Mouse (Mus musculus): ENCODE measurements around the gene Ttc7b. TPM values are rescaled to one million over a fixed set of nuclear protein-coding genes. Genes with fewer than 3 reads are reported as not detected.

Ttc7b gene
- total RNA-seq, 2 experiments from 2014 or later, result 138 to 139 TPM

DNA sequence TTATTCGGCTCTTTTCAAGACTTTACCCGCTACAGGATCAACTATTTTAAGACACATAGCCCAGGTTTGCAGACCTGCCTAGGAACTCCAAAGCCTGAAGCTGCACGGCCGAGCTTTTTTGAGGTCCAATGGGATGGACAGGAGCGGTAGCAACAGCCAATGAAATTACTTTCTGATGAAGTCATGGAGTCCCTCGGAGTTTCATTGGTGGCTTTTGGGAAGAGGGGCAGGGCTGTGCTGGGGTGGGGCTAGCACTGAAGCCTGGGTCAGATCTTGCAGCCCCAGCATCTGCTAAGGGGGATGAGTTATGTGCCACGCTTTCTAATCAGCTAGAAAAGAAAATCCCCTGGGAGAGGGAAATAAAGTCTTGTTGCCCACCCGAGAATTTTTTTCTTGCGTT lies 7.1 kb upstream of the Ttc7b start:
- peak in 1 of 2 experiments; percentile 67 for DNase-seq
- intact Hi-C loops (cut with DNase I), result no loop called here

DNA sequence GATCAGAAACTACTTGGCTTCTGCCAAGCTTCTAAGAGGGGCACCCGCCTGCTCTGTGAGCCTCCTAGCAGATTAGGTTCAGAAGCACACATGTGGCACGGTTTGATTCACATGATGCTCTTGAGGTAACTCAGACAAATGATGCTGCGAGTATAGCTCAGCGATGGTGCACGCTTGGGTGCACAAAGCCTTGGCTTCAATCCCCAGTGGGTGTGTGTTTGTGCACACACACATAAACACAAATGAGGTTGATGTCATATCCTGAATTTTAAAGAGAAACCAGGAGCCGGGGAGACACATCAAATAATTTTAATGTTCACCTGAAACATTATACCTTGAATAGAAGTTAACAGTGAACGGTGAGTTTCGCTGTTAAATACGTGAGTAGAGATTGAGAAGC lies 6.6 kb upstream of the Ttc7b start:
- DNase-seq, result no peak
- intact Hi-C loops (cut with DNase I), result no loop called here

DNA sequence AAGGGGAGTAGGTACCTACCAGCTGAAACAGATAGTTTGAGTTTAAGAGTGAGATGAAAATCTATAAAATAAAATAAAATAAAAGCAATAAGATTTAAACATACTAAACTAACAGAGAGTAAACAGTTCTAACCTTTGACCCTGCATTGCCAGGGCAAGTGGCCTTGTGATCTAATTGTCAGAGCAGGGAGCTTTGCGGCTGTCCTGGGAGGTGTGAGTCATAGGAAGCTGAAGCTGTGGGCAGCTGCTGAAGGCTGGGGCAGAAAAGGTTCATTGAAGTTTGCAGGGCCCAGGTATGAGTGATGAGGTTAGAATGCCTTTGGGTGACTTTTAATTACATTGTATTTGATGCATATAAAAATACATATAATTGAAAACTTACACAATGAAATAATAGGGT lies 5.3 kb upstream of the Ttc7b start:
- intact Hi-C loops (cut with DNase I), result no loop called here
- no peak for DNase-seq

DNA sequence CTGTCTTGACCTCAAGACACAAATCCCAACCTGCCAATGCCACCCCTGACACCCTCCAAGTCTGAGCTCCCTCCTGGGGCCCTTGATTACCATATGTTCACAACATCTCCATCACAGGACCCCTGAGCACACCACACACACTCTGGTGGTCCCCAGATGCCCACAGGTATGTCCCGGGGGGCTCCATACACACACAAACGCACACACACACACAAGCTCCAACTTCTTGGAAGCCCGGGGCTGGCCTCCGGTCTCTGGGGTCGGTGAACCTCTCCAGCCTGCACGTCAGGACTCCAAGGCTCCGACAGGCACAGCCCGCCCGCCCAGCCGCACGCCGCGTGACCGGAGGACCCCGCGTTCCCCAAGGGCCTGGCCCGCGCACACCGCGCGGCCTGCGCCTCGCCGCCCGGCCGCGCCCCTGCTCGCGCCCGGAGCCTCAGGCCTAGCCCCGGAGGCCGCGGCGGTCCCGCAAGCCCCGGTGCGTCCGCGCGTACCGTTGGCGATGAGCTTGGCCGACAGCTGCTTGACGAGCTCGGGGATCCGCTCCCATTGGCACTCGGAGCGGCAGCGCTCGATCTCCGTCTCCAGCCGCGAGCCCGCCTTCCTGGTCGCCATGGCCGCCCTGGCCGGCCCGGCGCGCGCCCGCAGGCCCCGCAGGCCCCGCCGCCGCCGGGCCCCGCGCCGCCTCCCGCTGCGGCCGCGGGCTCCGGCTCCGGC lies 391 bp downstream of the Ttc7b start:
- intact Hi-C loops (cut with DNase I), result no loop called here
- peak; percentile 45 to 61 for DNase-seq

DNA sequence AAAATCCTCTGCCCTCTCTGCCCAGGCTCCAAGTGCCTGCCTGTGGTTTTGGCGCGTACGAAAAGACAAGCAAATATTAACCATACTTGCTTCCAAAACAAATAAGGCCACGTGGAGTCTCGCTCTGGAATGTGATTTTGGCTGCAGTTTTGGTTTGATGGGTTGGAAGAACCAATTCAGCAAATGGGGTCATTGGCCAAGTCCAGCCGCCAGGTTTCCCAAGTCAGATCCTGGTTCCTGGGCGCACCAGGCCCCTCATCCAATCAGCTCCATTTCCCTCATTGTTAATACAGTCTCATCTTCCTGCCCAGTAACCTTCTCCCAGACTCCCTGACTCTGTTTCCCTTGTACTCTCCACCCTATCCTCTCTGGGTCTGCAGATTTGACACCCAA lies 946 bp downstream of the Ttc7b start:
- DNase-seq, result no peak
- intact Hi-C loops (cut with DNase I), result loop anchor here (5.0 kb wide), 1 partner anchor 82 kb away; no protein-coding TSS in a partner anchor

DNA sequence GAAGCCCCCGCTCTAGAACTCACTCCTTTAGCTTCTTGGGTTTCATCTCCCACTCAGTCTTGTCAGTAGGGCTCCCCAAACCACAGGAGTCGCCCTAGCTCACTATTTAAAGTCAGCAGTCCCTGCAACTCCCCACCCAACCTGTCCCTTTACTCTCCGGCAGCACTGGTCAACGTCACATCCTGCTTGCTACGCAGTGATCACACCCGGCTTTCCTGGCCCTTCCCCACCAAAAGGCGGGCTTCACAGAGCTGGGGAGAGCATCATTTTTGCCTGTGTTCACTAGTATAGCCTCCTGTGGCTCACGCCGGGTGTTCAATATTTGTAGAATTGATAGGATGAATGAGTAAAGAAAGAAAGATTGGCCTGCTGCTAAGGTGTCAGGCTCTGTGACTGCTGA lies 3.3 kb downstream of the Ttc7b start:
- DNase-seq, result no peak
- intact Hi-C loops (cut with DNase I), result loop anchor here (5.0 kb wide), 1 partner anchor 80 kb away; no protein-coding TSS in a partner anchor

DNA sequence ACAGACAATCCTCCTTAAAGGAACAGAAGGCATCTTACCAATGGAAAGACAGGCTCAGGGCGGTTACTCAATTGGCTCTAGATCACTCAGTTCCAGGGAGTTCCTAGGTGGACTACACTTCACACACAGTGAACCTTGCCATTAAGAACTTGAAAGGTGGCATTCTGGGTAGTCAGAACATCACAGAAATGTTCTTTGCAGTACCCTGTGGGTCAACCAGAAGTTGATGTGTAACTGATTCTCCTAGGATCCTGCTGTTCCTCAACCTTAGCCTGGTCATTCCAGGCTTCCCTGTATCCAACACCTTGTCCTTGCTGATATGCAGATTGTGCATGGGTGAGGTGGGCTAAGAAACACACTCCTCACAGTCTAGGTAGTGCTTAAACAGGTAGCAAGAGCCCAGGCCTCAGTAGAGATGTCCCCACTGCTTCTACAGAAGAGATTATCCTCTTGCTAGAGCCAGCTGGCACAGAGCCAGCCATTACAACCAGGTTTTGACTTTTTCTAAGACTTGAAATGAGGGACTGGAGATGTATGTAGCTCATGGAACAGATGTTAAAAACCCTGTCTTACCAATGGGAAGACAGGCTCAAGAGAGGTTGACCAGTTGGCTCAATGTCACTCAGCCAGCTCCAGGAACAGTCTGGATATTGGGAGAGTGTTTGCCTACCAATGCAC lies 4.3 kb downstream of the Ttc7b start:
- DNase-seq, result no peak
- intact Hi-C loops (cut with DNase I), result loop anchor here (5.0 kb wide), 1 partner anchor 79 kb away; no protein-coding TSS in a partner anchor

DNA sequence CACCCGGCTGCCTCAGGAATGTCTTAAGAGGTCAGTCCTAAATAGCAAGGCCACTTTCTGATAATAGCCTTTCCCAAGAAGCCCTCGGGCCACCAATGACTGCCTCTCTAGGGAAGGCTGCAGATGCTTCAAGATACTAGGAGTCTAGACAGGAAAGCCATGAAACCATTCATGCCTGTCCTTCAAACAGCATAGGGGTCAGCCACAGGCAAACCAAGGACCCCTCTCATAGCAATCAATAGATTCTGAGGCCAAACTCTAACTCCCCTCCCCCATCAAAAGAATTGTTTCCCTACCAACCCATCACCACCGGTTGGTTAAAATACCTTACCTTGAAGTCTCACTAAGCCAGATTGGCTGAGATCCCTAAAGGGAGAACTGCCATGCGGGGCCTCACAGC lies 5.1 kb downstream of the Ttc7b start:
- intact Hi-C loops (cut with DNase I), result loop anchor here (5.0 kb wide), 1 partner anchor 78 kb away; no protein-coding TSS in a partner anchor
- DNase-seq, result no peak

DNA sequence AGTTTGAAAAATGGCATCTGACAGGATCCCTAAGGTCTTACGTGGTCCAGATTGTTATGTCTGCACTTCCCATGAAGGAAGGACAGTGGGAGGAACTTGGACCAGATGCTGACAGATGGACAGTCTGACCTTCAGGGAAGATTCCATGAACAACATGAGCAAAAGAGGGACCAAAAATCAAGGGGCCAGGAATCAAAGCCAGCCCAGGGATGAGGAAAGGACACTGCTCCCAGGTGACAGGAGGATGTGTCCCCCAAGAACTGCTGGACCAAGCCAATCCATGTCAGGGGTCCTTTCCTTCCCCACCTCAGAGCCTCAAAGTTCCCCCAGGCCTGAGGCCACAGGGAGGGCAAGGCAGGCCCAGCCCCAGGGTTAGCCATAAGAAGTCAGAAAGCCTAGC lies 6.0 kb downstream of the Ttc7b start:
- intact Hi-C loops (cut with DNase I), result loop anchor here (5.0 kb wide), 1 partner anchor 77 kb away; no protein-coding TSS in a partner anchor
- DNase-seq, result no peak

DNA sequence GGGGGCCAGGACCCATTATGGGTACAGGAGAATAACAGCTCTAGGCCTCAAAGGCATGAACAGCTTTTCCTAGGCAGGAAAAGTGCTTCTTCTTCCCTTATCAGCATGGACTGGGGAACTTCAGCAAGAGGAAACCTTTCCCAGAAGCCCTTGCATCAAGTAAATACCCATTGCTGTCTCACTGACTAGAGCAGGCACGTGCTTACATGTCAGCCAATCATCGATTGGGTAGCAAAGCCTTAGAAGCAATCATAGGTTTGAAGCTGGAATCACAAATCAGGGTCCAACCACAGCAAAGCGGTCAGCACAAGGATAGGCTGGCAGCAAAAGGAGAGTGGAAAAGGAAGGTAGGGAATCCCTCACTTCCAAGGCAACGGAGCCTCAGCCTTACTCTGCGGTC lies 7.5 kb downstream of the Ttc7b start:
- intact Hi-C loops (cut with DNase I), result no loop called here
- no peak for DNase-seq

DNA sequence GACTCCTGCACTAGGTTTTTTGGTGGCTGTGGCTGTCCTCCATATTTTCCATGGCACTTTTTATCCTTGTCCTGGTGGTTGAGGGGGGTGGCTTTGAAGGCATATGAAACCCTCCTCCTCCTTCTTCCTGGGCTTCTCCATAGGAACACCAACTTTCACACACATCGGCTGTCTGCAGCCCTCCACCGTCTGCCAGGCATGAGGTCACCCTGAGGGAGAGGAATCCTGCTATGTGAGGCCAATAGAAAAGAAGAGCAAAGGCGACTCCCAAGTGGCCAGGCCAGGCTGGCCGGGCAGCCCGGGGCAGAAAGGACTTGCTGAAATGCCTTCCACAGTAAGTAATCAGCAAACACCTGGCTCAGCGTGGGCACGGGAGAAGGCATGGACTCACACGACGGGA lies 8.0 kb downstream of the Ttc7b start:
- peak in 1 of 2 experiments; percentile 40 for DNase-seq
- intact Hi-C loops (cut with DNase I), result no loop called here

DNA sequence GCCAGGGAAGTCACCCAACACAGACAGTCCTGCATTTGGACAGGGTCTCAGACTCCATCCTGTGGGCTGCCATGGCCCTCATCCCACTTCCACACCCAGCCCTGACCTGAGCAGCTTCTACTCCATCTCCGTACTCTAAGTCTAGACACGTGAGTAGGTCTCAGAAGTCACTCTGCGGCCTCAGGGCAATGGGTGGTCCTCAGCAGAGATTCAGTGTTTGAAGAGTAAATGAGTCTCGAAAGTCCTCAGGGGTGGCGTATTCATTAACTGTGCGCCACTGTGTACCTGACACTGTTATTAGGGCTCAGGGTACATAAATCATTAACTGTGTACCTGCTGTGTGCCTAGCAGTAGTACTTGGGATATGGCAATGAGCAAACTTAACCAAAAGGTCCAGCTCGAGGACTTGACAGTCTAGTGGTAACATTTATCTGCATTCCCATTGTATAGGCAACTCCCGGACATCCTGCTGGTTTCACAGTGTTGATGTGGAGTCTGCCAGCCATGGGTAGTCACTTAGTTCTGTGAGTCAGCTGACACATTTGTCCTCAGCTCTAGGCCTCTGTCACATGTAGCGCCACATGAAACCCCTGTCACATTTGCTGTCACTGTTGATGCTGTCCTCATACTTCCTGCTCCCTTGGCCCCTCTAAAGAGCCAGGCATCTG lies 10.9 kb downstream of the Ttc7b start:
- no peak for DNase-seq
- intact Hi-C loops (cut with DNase I), result no loop called here

DNA sequence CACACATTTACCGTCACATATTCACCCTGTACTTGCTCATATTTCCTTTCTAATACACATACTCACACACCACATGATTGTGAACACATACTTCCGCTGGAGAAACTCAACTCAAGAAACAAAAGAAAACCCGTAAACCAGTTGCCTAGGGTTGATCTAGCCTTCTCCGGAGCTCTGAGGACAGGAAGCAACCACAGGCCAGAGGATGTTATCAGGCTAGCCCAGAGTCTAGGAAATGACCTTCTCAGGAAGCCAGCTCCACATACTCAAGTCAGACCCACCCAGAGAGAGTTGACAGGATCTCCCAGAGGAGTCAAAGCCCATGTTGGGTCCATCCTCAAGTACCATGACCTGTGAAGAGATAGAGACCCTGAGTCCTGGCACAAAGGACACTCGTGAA lies 12.0 kb downstream of the Ttc7b start:
- intact Hi-C loops (cut with DNase I), result no loop called here
- DNase-seq, result no peak

DNA sequence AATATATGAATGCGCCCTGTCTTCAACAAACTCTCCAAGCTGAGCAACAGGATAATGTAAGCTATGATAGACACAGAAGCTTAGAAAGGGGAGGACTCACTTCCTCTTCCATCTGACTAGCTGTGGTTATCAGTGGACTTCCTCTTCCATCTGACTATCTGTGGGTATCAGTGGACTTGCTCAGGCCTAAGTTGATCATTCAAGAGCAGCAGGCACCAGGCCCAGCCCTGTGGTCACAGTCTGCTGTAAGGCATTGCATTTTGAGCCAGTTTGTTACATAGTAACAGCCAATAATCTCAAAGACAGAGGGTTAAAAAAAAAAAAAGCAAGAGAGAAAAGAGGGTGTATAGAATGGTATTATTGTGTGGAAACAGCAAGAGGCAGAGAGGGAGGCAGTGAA lies 15.1 kb downstream of the Ttc7b start:
- intact Hi-C loops (cut with DNase I), result no loop called here
- DNase-seq, result no peak

DNA sequence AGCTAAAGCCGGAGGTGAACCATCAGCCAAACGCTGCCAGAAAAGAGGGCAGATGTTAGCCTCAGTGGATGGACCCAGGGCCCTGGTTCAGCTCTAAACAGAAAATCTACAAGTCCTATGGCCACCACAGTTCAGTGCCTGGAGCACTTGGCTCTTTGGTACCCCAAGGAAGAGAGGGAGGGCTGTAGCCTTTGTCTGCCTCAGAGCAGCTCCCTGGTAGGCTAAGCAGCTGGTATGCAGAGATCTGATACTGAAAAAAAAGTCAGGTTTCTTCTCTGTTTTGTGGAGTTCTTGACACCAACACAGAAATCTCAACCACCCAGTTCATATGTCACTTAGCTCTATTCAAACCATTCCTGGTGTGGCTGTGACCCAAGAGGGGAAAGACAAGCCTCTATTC lies 16.0 kb downstream of the Ttc7b start:
- intact Hi-C loops (cut with DNase I), result no loop called here
- DNase-seq, result no peak

DNA sequence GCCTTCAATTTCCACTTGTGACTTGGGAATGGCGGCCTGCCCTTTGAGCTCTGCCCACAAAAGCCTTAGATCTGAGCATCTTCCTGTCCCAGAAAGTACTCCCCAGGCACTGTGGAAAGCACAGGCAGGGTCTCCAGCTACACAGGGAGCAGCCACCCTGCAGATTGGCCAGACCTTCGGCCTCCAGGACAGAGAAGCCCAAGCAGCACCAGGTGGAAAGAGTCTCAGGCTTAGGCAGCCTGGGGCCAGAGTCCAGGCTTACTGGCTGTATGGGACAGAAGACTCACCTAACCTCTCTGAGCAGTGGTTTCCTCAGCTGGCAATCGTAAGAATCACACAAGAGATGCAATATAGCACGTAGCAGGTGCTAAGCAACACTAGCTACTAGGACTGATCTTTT lies 17.0 kb downstream of the Ttc7b start:
- no peak for DNase-seq

DNA sequence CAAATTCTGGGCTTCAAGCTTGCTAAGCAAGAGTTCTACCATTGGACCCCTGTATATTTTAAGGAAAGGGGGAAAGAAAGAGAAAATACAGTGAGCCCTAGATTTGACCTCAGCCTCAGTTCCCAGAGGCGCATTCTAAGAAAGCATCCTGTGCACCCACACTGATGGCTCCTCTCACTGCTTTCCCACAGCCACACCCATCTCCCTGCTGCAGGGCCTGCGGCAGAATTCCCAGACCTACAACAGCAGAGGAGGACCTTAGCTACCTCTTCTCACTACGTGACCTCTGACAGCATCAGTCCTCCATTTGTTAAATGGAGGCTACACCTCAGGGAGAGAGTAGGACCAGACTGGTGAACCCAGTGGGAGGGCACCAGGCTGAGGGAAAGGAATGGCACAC lies 18.1 kb downstream of the Ttc7b start:
- no peak for DNase-seq
- intact Hi-C loops (cut with DNase I), result no loop called here

More for the DNA sequence above, 17.0 kb downstream of the Ttc7b start:
- intact Hi-C loops (cut with DNase I), result no loop called here

DNA sequence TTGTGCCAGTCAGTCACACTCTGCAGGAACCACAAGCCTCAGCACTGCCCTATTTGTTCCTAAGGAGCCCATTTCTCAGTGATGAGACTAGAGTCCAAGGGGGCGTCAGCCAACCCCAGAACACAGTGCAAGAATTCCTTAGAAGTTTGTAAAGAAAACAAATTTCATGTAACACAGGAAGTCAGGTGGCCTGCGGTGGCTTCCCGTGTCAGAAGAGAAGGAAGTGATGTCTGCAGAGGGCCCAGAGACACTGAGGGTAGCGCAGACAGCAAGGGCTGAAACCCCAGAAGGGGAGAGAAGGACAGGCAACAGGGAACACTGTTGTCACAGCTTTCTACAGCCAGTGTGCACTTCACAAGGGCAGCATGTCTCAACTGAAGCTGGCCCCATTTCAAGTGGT lies 19.4 kb downstream of the Ttc7b start:
- DNase-seq, result no peak

DNA sequence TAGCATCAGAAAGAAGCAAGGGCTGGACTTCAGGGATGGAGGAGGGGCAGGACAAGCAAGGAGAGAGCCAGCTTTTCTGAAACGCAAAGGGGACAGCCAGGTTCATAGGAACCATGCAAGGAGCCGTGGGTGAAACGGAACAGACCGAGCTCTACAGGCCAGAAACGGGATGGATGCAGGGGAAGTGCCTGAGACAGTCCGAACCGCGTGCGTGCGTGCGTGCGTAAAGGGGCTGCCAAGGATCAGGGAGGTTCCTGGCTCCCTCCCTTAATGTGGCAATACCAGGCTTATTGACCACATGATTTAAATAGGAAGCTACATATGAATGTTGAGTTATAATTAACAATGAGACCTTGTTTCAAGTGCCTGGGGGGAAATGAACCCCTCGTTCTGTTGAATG lies 21.2 kb downstream of the Ttc7b start:
- no peak for DNase-seq
- intact Hi-C loops (cut with DNase I), result no loop called here

More for the DNA sequence above, 19.4 kb downstream of the Ttc7b start:
- intact Hi-C loops (cut with DNase I), result no loop called here

DNA sequence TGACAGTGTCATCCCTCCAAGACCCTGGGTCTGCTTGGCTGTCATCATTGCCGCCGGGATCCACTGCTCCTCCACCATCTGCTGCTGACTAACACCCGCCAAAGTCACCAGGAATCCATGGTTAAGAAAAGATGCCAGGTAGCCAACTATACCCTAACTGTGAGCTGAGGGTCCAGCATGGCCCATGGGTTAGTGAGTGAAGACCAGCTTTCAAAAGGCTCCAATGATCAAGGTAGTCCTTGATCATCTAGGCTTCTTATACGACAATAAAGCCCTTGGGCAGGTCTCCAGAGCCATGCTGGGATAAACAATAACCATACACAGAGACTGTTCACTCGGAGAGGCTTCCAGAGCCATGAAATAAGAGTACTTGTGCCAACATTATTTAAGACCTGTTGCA lies 22.6 kb downstream of the Ttc7b start:
- DNase-seq, result no peak
- intact Hi-C loops (cut with DNase I), result no loop called here

DNA sequence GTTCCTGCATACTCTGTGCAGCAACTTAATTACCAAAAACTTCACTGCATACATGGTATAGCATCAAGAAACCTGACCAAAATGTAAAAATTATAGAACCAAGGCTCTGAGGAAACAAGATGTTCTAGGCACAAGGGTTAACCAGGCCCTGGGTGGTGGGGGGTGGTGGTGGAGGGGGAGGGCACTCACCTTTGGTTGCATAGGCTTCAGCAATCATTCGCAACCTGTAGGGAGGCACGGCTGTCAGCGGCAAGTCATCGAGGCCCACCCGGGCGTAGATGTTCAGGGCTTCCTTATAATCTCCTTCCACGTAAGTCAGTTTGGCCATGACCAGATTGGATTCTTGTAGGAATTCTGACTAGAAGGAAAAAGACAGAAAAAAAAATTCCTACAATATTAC lies 25.5 kb downstream of the Ttc7b start:
- intact Hi-C loops (cut with DNase I), result no loop called here
- no peak for DNase-seq

DNA sequence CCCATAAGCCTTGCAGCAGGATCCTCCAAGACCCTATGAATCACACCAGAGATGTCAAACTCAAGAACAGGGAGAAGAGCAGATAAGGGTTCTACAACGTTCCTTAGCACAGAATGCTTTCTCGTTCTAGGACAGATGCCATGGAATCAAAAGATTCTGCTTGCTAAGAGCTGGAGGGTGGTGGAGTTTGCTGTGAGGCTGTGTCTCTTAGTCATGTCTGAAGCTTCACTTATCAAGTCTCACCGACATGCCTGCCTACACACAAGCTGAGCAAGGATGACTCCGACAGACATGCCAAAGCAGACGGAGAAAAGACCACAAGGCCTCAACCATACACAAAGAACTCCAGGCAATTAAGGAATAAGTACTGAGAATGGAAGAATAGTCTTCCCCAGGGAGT lies 27.4 kb downstream of the Ttc7b start:
- DNase-seq, result no peak
- intact Hi-C loops (cut with DNase I), result no loop called here
